Mouse (Mus musculus) hindbrain, embryonic 14.5 days (tissue): ENCODE data around the gene Atp2c2. TPM values are rescaled to one million over a fixed set of nuclear protein-coding genes. Genes with fewer than 3 reads are reported as not detected.
A peak's percentile ranks its signal among the peaks of the same experiment; 100 is the strongest.

Source experiments
- ATAC-seq: fragments of 200-750 bp; cut with Nextera tagmentation; 2 replicates; pipeline ENCODE4 v1.8.0; 2017; ENCODE audit warnings: moderate number of reproducible peaks, mild to moderate bottlenecking, moderate TSS enrichment, moderate library complexity; ENCODE audit not compliant: low FRiP score
- DNase-seq: peaks from one replicate; pipeline ENCODE4 v3.0.0-alpha.2; 2015; ENCODE audit warnings: low spot score
- H3K27ac ChIP-seq: fragments of 300-500 bp; sonication (generic); 2 replicates; pipeline ENCODE4 v1.5.1; 2014; ENCODE audit warnings: mild to moderate bottlenecking, moderate library complexity
- H3K27me3 ChIP-seq: fragments of 300-500 bp; sonication (generic); 2 replicates; pipeline ENCODE4 v1.6.1; 2014; ENCODE audit warnings: mild to moderate bottlenecking, low read length, mixed read lengths; ENCODE audit not compliant: control insufficient read depth, insufficient read depth
- H3K36me3 ChIP-seq: fragments of 300-500 bp; sonication (generic); replicated peaks from 2 replicates; pipeline ENCODE4 v1.6.1; 2014; ENCODE audit not compliant: control insufficient read depth, insufficient read depth
- H3K4me1 ChIP-seq: fragments of 300-500 bp; sonication (generic); replicated peaks from 2 replicates; pipeline ENCODE4 v1.6.1; 2014; ENCODE audit warnings: antibody characterized with exemption, low read length, mixed read lengths; ENCODE audit not compliant: control insufficient read depth, insufficient read depth
- H3K4me2 ChIP-seq: fragments of 300-500 bp; sonication (generic); replicated peaks from 2 replicates; pipeline ENCODE4 v1.6.1; 2014; ENCODE audit warnings: mild to moderate bottlenecking, moderate library complexity
- H3K4me3 ChIP-seq: fragments of 300-500 bp; sonication (generic); replicated peaks from 2 replicates; pipeline ENCODE4 v1.5.1; 2014; ENCODE audit warnings: mild to moderate bottlenecking, low read length
- H3K9ac ChIP-seq: fragments of 300-500 bp; sonication (generic); 2 replicates; pipeline ENCODE4 v1.6.1; 2014
- H3K9me3 ChIP-seq: fragments of 300-500 bp; sonication (generic); 2 replicates; pipeline ENCODE4 v1.6.1; 2016; ENCODE audit warnings: low read length; ENCODE audit not compliant: control insufficient read depth
- WGBS: fragments of 180-500 bp; shearing (Covaris S2); extraction: QIAGEN DNeasy Blood & Tissue Kit; methylation state at CpG from one replicate; pipeline ENCODE4 v1.1.7; 2014; 5-methylcytosine and 5-hydroxymethylcytosine counted together
- polyA plus RNA-seq: library from polyadenylated mRNA; unstranded; fragments of >200 nt; fragmentation: Nextera tagmentation; extraction: Ambion mirVana; gene quantifications from 2 replicates; pipeline ENCODE4 v1.2.1, GENCODE M21; 2014

Gene Atp2c2
- polyA plus RNA-seq, 1 experiment from 2014 or later, result 0.13 TPM

DNA sequence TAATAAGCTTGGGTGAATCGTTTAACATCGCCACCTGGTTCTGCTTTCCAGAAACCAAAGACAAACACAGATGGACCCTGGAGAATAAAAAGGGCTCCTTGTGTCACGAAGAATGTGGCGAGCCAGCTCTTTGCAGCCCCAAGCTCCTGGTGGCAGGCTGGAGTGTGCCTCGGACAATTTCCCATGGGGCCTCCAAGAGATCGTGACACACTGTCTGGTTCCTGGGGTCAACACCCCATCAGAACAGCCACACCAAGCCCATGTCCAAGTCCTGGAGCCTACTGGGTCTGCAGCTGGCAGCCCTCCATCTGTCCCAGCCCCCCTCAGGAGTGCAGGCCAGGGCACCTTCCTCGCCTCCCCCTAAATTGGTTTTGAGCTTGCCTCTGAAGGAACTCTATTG, 78.0 kb downstream of the Atp2c2 start:
- Histone ChIP-seq H3K27me3 (no peaks in the 10 kb centered on the region), H3K36me3 (no peaks in the 10 kb centered on the region), H3K4me1 (peaks cover 17% of the 10 kb centered on the region), H3K9ac (peak overlapping the region; percentile 76), H3K4me3 (peak overlapping the region; percentile 54), H3K4me2 (peak overlapping the region; percentile 70), H3K27ac (peak overlapping the region; percentile 83), H3K9me3 (no peaks in the 10 kb centered on the region)
- ATAC-seq (no peak; the same call in 1 of the 2 replicates), DNase-seq (no peak)
- WGBS, result 11% methylated on average over 7 of the region's 7 CpGs

DNA sequence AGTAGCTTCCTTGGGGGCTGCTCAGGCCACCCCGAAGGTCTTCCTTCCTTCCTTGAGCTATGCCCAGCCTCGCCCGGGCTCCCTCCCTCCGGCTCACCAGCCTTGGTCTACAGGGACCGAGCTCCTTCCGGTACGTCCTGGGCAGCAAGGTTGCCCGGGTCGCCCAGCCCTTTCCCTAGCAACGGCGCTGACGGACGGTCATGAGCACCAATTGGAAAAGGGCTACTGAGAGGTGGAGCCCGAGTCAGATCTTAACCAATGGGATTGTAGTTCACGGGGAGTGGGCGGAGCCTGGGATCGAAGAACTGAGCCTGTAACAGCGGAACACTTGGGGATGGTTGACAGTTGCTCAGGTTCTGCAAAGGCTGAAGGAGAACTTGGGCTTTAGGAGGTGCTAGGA, 78.5 kb downstream of the Atp2c2 start, which contains the start of gene Tldc1:
Gene Tldc1, minus strand, starts transcription at position 154 of the 400 bp plus-strand sequence.
- DNase-seq (peak; percentile 99), ATAC-seq (peak; percentile 96)
- no peaks in the 10 kb centered on the region for H3K27me3 ChIP-seq
- no peaks in the 10 kb centered on the region for H3K9me3 ChIP-seq
- peak within 1 kb of the TSS; percentile 54 for H3K4me3 ChIP-seq
- peak within 1 kb of the TSS; percentile 70 for H3K4me2 ChIP-seq
- H3K27ac ChIP-seq, result peak within 1 kb of the TSS; percentile 83
- WGBS, result under 1% methylated on average over 18 of the region's 18 CpGs
- peak within 1 kb of the TSS; percentile 76 for H3K9ac ChIP-seq
- H3K36me3 ChIP-seq, result no peaks in the 10 kb centered on the region
- H3K4me1 ChIP-seq, result peaks cover 17% of the 10 kb centered on the region

- WGBS, result 26% methylated on average over 14 of the region's 14 CpGs
- peak overlapping the region; percentile 70 for H3K4me2 ChIP-seq
- peaks cover 17% of the 10 kb centered on the region for H3K4me1 ChIP-seq
- no peaks in the 10 kb centered on the region for H3K36me3 ChIP-seq
- ATAC-seq (no peak; the same call in 1 of the 2 replicates), DNase-seq (peak; percentile 91)
- peak overlapping the region; percentile 54; the same call in 1 of the 2 replicates for H3K4me3 ChIP-seq
- no peaks in the 10 kb centered on the region for H3K27me3 ChIP-seq
- peak overlapping the region; percentile 72; the same call in 1 of the 2 replicates for H3K27ac ChIP-seq
- no peaks in the 10 kb centered on the region for H3K9me3 ChIP-seq
- H3K9ac ChIP-seq, result peak overlapping the region; percentile 45; the same call in 1 of the 2 replicates
Observed at GRCm38 (mm10) chr8:119779013-119779737, 79.4 kb downstream of the Atp2c2 start.

GRCm38 (mm10) chr8:119780402-119781049, 80.7 kb downstream of the Atp2c2 start:
- DNase-seq (no peak), ATAC-seq (no peak)
- H3K27ac ChIP-seq, result no peak overlapping the region
- no peaks in the 10 kb centered on the region for H3K36me3 ChIP-seq
- H3K4me1 ChIP-seq, result peaks cover 18% of the 10 kb centered on the region
- WGBS, result 79% methylated on average over 9 of the region's 9 CpGs
- no peaks in the 10 kb centered on the region for H3K27me3 ChIP-seq
- H3K9ac ChIP-seq, result no peak overlapping the region
- no peak overlapping the region for H3K4me3 ChIP-seq
- H3K4me2 ChIP-seq, result no peak overlapping the region
- no peaks in the 10 kb centered on the region for H3K9me3 ChIP-seq

- ATAC-seq, result no peak
- H3K27me3 ChIP-seq, result no peaks in the 10 kb centered on the region
- no peak overlapping the region for H3K4me2 ChIP-seq
- H3K4me3 ChIP-seq, result no peak overlapping the region
- H3K9ac ChIP-seq, result no peak overlapping the region
- no peaks in the 10 kb centered on the region for H3K36me3 ChIP-seq
- no peak overlapping the region for H3K27ac ChIP-seq
- WGBS, result 66% methylated on average over 4 of the region's 4 CpGs
- no peaks in the 10 kb centered on the region for H3K9me3 ChIP-seq
- DNase-seq, result no peak
- peaks cover 26% of the 10 kb centered on the region for H3K4me1 ChIP-seq
Observed at GRCm38 (mm10) chr8:119781086-119781840, 81.5 kb downstream of the Atp2c2 start.

DNA sequence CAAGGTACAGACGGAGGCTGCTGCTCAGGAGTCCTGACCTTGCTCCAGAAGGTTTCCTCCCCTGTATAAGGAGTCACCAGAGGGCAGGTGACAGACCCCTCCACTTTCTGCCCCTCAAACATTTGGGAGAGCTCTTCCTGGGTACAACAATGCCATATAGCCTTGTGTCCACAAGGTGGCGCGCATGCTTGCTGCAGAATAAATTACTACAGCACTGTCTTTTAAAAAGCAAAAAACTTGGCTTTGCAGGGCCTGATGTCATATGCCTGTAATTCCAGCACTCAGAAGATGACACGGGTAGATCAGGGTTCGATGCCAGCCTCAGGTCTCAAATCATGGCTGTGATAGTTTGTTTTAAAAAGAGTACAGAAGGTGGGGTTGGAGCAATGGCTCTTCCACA, 82.9 kb downstream of the Atp2c2 start:
- H3K27me3 ChIP-seq, result no peaks in the 10 kb centered on the region
- H3K4me3 ChIP-seq, result no peak overlapping the region
- DNase-seq (peak; percentile 82), ATAC-seq (no peak)
- H3K4me2 ChIP-seq, result no peak overlapping the region
- H3K4me1 ChIP-seq, result peaks cover 18% of the 10 kb centered on the region
- no peaks in the 10 kb centered on the region for H3K9me3 ChIP-seq
- H3K9ac ChIP-seq, result no peak overlapping the region
- no peak overlapping the region for H3K27ac ChIP-seq
- WGBS, result 5% methylated on average over 5 of the region's 5 CpGs
- no peaks in the 10 kb centered on the region for H3K36me3 ChIP-seq

DNA sequence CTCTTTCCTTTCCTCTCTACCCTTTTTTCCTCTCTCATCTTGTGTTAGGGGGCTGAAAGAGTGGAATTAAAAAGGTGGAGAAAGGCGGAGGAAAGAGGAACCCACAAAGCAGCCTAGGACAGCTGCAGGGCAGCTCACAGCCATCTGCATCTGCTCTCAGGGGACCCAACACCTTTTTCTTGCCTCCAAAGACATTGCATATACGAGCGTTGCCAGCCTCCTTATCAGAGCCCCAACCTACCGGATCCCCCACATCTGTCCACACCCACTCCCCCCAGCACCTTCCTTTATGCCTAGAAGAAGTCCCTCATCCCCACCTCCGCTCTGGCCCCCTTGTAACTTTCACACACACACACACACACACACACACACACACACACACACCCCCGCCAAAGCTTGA, 83.8 kb downstream of the Atp2c2 start:
- ATAC-seq (no peak), DNase-seq (no peak)
- Histone ChIP-seq H3K4me1 (peaks cover 15% of the 10 kb centered on the region), H3K4me3 (no peak overlapping the region), H3K4me2 (no peak overlapping the region), H3K27ac (no peak overlapping the region), H3K9me3 (no peaks in the 10 kb centered on the region), H3K27me3 (no peaks in the 10 kb centered on the region), H3K9ac (no peak overlapping the region), H3K36me3 (no peaks in the 10 kb centered on the region)
- 72% methylated on average over 6 of the region's 6 CpGs for WGBS

GRCm38 (mm10) chr8:119784141-119784574, 84.3 kb downstream of the Atp2c2 start:
- Histone ChIP-seq H3K27ac (no peak overlapping the region), H3K4me3 (no peak overlapping the region), H3K4me2 (no peak overlapping the region), H3K4me1 (peaks cover 14% of the 10 kb centered on the region), H3K9me3 (no peaks in the 10 kb centered on the region), H3K27me3 (no peaks in the 10 kb centered on the region), H3K36me3 (no peaks in the 10 kb centered on the region), H3K9ac (no peak overlapping the region)
- WGBS, result 53% methylated on average over 9 of the region's 9 CpGs
- ATAC-seq (no peak), DNase-seq (no peak)

DNA sequence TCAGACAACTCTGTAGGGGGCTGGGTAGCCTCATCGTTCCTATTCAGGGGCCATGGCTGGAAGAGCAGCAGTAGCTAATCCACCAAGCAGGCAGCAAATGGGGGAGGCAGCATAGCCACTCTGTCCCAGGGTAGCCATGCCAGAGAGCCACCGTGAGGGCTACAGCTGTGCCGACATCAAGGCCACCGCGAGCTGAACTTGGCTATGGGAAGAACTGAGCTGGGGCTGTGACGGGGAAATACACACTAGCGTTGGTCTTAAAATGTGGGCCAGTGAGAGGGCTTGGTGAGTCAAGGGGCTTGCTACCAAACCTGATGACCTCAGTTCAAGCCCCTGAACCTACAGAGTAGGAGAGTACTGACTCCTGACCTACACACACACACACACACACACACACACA, 84.9 kb downstream of the Atp2c2 start:
- 58% methylated on average over 7 of the region's 7 CpGs for WGBS
- no peaks in the 10 kb centered on the region for H3K27me3 ChIP-seq
- no peaks in the 10 kb centered on the region for H3K9me3 ChIP-seq
- H3K4me2 ChIP-seq, result no peak overlapping the region
- H3K36me3 ChIP-seq, result no peaks in the 10 kb centered on the region
- H3K27ac ChIP-seq, result no peak overlapping the region
- DNase-seq (no peak), ATAC-seq (no peak)
- peaks cover 14% of the 10 kb centered on the region for H3K4me1 ChIP-seq
- H3K4me3 ChIP-seq, result no peak overlapping the region
- no peak overlapping the region for H3K9ac ChIP-seq
